Mouse (Mus musculus) v-Abl transformed pro-B cells (cell line): ENCODE results near the gene Col8a2.

Source experiments
- in situ Hi-C, 2 experiments: fragments of 400-800 bp; cut with MboI; formaldehyde crosslinking; loops; one replicate each; pipeline ENCODE4 v1.15.1; 2025; ENCODE audit not compliant: unreplicated experiment in 2 of 2

The Col8a2 gene

GRCm38 (mm10) chr4:126321111-126321853 is 34.7 kb downstream of the Col8a2 start, which contains the start of gene Adprhl2:
Adprhl2 (minus strand) TSS chr4:126321703.
- in situ Hi-C loops: loop anchor here in 1 of 2 experiments (25.0 kb wide), 1 partner anchor 1159 kb away; no protein-coding TSS in a partner anchor

- in situ Hi-C loops: loop anchor here in 1 of 2 experiments (25.0 kb wide), 1 partner anchor 1160 kb away; no protein-coding TSS in a partner anchor
These were observed 35.4 kb downstream of the Col8a2 start for GRCm38 (mm10) chr4:126321854-126322511.

- in situ Hi-C loops: loop anchor here in 1 of 2 experiments (25.0 kb wide), 1 partner anchor 1160 kb away; no protein-coding TSS in a partner anchor
These were observed 36.1 kb downstream of the Col8a2 start for GRCm38 (mm10) chr4:126322646-126323045.

GRCm38 (mm10) chr4:126324861-126325260 is 38.3 kb downstream of the Col8a2 start:
- in situ Hi-C loops: loop anchor here in 1 of 2 experiments (25.0 kb wide), 1 partner anchor 1163 kb away; no protein-coding TSS in a partner anchor

GRCm38 (mm10) chr4:126325281-126325861 is 38.8 kb downstream of the Col8a2 start, which contains the start of gene Tekt2:
Tekt2 (minus strand) TSS chr4:126325688.
- in situ Hi-C loops: no loop called here

- in situ Hi-C loops: no loop called here
These were observed 39.4 kb downstream of the Col8a2 start for GRCm38 (mm10) chr4:126326036-126326435.

GRCm38 (mm10) chr4:126330295-126330694 is 43.7 kb downstream of the Col8a2 start:
- in situ Hi-C loops: loop anchor here in 1 of 2 experiments (10.0 kb wide), 1 partner anchor 85 kb away; no protein-coding TSS in a partner anchor

GRCm38 (mm10) chr4:126331751-126332150 is 45.2 kb downstream of the Col8a2 start:
- in situ Hi-C loops: loop anchor here in 1 of 2 experiments (10.0 kb wide), 1 partner anchor 83 kb away; no protein-coding TSS in a partner anchor

- in situ Hi-C loops: loop anchor here in 1 of 2 experiments (10.0 kb wide), 1 partner anchor 82 kb away; no protein-coding TSS in a partner anchor
These were observed 45.8 kb downstream of the Col8a2 start for GRCm38 (mm10) chr4:126332358-126332757.

- in situ Hi-C loops: loop anchor here in 1 of 2 experiments (10.0 kb wide), 1 partner anchor 75 kb away; no protein-coding TSS in a partner anchor
These were observed 52.9 kb downstream of the Col8a2 start for GRCm38 (mm10) chr4:126339461-126339860.

- in situ Hi-C loops: no loop called here
These were observed 56.9 kb downstream of the Col8a2 start for GRCm38 (mm10) chr4:126343451-126343850.

- in situ Hi-C loops: no loop called here
These were observed 73.5 kb downstream of the Col8a2 start for GRCm38 (mm10) chr4:126360069-126360468.
